Comparison of ENCODE assay signal across 8 mouse cellular contexts in genomic region chr9:46229573-46230449, GRCm38 (mm10). TPM values are rescaled to one million over a fixed set of nuclear protein-coding genes. Genes with fewer than 3 reads are reported as not detected.
DNase-seq lines count a peak whose midpoint lies in the region; ATAC-seq and TF ChIP-seq lines count a peak whose summit lies in the region.

No protein-coding gene starts in this region.

- peak; percentile 82 for ATAC-seq in Patski
- ATAC-seq in hindbrain, embryonic 16.5 days: peak; percentile 96

- peak overlapping the region; percentile 44 for H3K27ac ChIP-seq in hindbrain, embryonic 16.5 days (ENCODE audit: low read depth, low read length)

- DNase-seq in Patski (ENCODE audit: low read depth, low spot score): peak; percentile 25
- DNase-seq in cerebellum, postnatal 14 days: peak; percentile 89
- DNase-seq in gastrocnemius, adult 18-20 months (ENCODE audit: low spot score): peak; percentile 78
- DNase-seq in left cerebral cortex, adult 11 months (ENCODE audit: low spot score): peak; percentile 85
- DNase-seq in lung, postnatal 36 days: peak; percentile 87
- DNase-seq in right cerebral cortex, postnatal 10 days (ENCODE audit: low spot score in 2 of 2): peak; percentile 95
- peak; percentile 84 for DNase-seq in urinary bladder, postnatal 14 days (ENCODE audit: low spot score)

- peak overlapping the region; percentile 44 for H3K4me3 ChIP-seq in hindbrain, embryonic 16.5 days (ENCODE audit: low read length)

- in situ Hi-C loops in Patski (cut with MboI; ENCODE audit: low pct_unique_long_range_greater_than_20kb): no loop called here

- H3K9ac ChIP-seq in hindbrain, embryonic 16.5 days (ENCODE audit: low read depth, low read length): peak overlapping the region; percentile 64

- peak; percentile 99 for TF ChIP-seq CTCF in Patski (IDR thresholded peaks at IDR 0.05)

- H3K9me3 ChIP-seq in hindbrain, embryonic 16.5 days (ENCODE audit: control insufficient read depth, low read length): no peaks in the 10 kb centered on the region

- H3K36me3 ChIP-seq in hindbrain, embryonic 16.5 days (ENCODE audit: control insufficient read depth, insufficient read depth, low read length): no peaks in the 10 kb centered on the region

- H3K4me1 ChIP-seq in hindbrain, embryonic 16.5 days (ENCODE audit: control insufficient read depth, insufficient read depth, low read depth, low read length): peaks cover 7% of the 10 kb centered on the region

- H3K4me2 ChIP-seq in hindbrain, embryonic 16.5 days (ENCODE audit: low read length): peak overlapping the region; percentile 75

- H3K27me3 ChIP-seq in Patski: peaks cover 4% of the 10 kb centered on the region
- H3K27me3 ChIP-seq in hindbrain, embryonic 16.5 days (replicated peaks; ENCODE audit: control insufficient read depth, insufficient read depth, low read length): no peaks in the 10 kb centered on the region

- CTCF ChIA-PET in Patski (lab: Charles Lee): interaction anchor here (0.9 to 2.3 kb wide), 11 partner anchors 9 to 265 kb away, joined by 3 to 19 read pairs (median 4); no protein-coding TSS in a partner anchor

- WGBS in hindbrain, embryonic 16.5 days: 16% methylated on average over 37 of the region's 37 CpGs

- POLR2A ChIA-PET in Patski (lab: Charles Lee): interaction anchor here (2.3 kb wide), 1 partner anchor 14 kb away, joined by 12 read pairs; no protein-coding TSS in a partner anchor

RNA-seq across cellular contexts. Expression of gene Apoa1, which starts 1.4 kb away (rescaled TPM):
- not detected for polyA plus RNA-seq in Patski (2021)
- total RNA-seq in gastrocnemius, adult 18-20 months (2021): 1 to 10 TPM in 1 of 2 experiments, not detected in 1; 3.5 TPM
- 2.7 and 4.1 TPM in 2 replicates for polyA plus RNA-seq in hindbrain, embryonic 16.5 days (2015; fragmentation: Nextera tagmentation; extraction: Ambion mirVana)

RNA-seq across cellular contexts. Expression of gene Apoc3, which starts 5.6 kb away (rescaled TPM):
- polyA plus RNA-seq in Patski (2021): not detected
- 1 to 10 TPM in 1 of 2 experiments, not detected in 1; 1.8 TPM for total RNA-seq in gastrocnemius, adult 18-20 months (2021)
- not detected in 2 replicates for polyA plus RNA-seq in hindbrain, embryonic 16.5 days (2015; fragmentation: Nextera tagmentation; extraction: Ambion mirVana)

RNA-seq across cellular contexts. Expression of gene Apoa4, which starts 10.7 kb away (rescaled TPM):
- polyA plus RNA-seq in Patski (2021): not detected
- total RNA-seq in gastrocnemius, adult 18-20 months (2021): not detected
- polyA plus RNA-seq in hindbrain, embryonic 16.5 days (2015; fragmentation: Nextera tagmentation; extraction: Ambion mirVana): not detected in 2 replicates

RNA-seq across cellular contexts. Expression of gene Apoa5, which starts 38.6 kb away (rescaled TPM):
- not detected for polyA plus RNA-seq in Patski (2021)
- total RNA-seq in gastrocnemius, adult 18-20 months (2021): under 1 TPM in 1 of 2 experiments, not detected in 1; 1.00 TPM
- not detected in 2 replicates for polyA plus RNA-seq in hindbrain, embryonic 16.5 days (2015; fragmentation: Nextera tagmentation; extraction: Ambion mirVana)

RNA-seq across cellular contexts. Expression of gene Zpr1, which starts 43.1 kb away (rescaled TPM):
- polyA plus RNA-seq in Patski (2021): 55.1 TPM
- total RNA-seq in gastrocnemius, adult 18-20 months (2021): 10 to 100 TPM; 27.9 to 28.5 TPM
- polyA plus RNA-seq in hindbrain, embryonic 16.5 days (2015; fragmentation: Nextera tagmentation; extraction: Ambion mirVana): 57.8 TPM in 2 replicates

Comparison
In these comparisons a context has a peak if more than half of its experiments do, and no peak if none do; other contexts are left out.
1. Peak in every context shown above with its lines: DNase-seq, ATAC-seq, H3K4me3 ChIP-seq and H3K27ac ChIP-seq.
2. DNase-seq: peak in every context shown above with its lines; median percentile 95 in right cerebral cortex, postnatal 10 days; 89 in cerebellum, postnatal 14 days; 87 in lung, postnatal 36 days; 85 in left cerebral cortex, adult 11 months; 84 in urinary bladder, postnatal 14 days; 78 in gastrocnemius, adult 18-20 months; 25 in Patski.